Mouse (Mus musculus) layer of hippocampus, adult 2 months (tissue): ENCODE measurements around the gene Msh3. TPM values are rescaled to one million over a fixed set of nuclear protein-coding genes. Genes with fewer than 3 reads are reported as not detected.

Experiments
- DNase-seq, 2 experiments: peaks; one replicate each; pipeline ENCODE4 v3.0.0; 2022; ENCODE audit warnings: low spot score in 2 of 2
- H3K27ac ChIP-seq: fragments of 200-600 bp; 2 replicates; pipeline ENCODE4 v1.8.1; 2022
- H3K4me3 ChIP-seq: fragments of 200-600 bp; 2 replicates; pipeline ENCODE4 v1.8.1; 2022; ENCODE audit warnings: mild to moderate bottlenecking
- CTCF ChIP-seq: fragments of 200-600 bp; conservative IDR thresholded peaks from 2 replicates; pipeline ENCODE4 v1.8.1; 2022; ENCODE audit warnings: antibody characterized with exemption, mild to moderate bottlenecking, moderate library complexity
- total RNA-seq, 2 experiments: library from RNA; stranded (reverse); gene quantifications; 2 replicates each; pipeline ENCODE4 v1.2.3; 2021

Msh3 gene
- total RNA-seq, 2 experiments from 2014 or later: 24.6 to 27.8 TPM

DNA sequence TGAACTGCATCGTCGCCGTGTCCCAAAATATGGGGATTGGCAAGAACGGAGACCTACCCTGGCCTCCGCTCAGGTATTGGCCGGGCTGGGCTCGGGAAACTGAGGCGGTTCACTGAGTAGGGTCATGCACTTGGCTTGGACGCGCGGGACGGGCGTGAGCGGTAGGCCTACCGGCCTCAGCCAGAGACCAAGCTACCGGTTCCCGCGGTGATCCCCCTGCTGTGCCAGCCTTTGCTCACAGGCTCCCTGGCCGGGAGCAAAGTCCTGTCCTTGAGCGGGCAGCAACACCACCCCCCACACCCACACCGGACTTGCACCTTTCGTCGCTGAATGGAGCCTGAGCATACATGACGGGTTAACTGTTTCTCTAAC is 455 bp upstream of the Msh3 start:
- DNase-seq: no peak
- H3K4me3 ChIP-seq: peak overlapping the region; percentile 95
- TF ChIP-seq CTCF: no peak
- H3K27ac ChIP-seq: peak overlapping the region; percentile 29; the same call in 1 of the 2 replicates

DNA sequence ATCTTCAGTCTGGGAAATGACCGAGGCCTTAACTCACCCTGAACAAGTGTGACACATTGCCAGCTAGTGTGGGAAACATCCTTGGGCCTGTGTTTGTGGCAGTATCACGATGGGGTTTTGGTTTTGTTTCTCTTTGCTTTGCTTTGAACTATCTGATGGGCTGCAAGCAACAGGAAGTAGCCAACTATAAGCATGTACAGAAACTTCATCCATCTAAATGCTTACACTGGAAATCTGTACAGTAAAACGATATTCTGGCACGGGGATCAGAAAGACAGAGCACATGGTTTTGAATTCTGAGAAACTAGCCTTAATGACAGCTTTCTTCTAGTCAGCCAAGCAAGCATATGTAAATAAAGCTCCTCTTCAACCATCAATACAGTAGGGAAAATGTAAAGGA is 847 bp downstream of the Msh3 start:
- Histone ChIP-seq H3K4me3 (peak overlapping the region; percentile 95), H3K27ac (peak overlapping the region; percentile 96)
- DNase-seq: no peak
- TF ChIP-seq CTCF: no peak

- DNase-seq: no peak
- H3K4me3 ChIP-seq: no peak overlapping the region
- no peak for TF ChIP-seq CTCF
- no peak overlapping the region for H3K27ac ChIP-seq
Measured at GRCm38 (mm10) chr13:92351100-92351499, 3.7 kb downstream of the Msh3 start.

- no peak overlapping the region for H3K4me3 ChIP-seq
Measured at GRCm38 (mm10) chr13:92346338-92346737, 8.5 kb downstream of the Msh3 start.

DNA sequence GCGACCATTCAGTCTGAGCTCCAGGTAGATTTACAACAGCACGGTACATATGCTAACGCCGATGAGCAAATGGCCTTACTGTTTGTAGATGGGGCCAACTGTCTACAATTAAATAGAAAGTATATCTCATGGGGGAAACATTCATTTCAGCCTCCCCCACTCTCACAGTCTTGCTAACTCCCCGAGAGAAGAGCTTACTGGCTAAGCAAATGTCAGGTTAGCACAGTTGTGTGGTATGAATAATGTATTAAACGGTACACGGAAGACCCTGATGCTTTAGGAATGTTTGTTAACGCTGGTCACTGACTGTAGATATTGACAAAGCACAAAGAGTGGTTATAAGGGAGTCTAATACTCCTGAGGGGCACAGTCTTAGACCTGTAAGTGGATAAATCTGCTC is 10.8 kb downstream of the Msh3 start:
- TF ChIP-seq CTCF: no peak
- H3K27ac ChIP-seq: no peak overlapping the region
- DNase-seq: no peak
- no peak overlapping the region for H3K4me3 ChIP-seq

More at GRCm38 (mm10) chr13:92346338-92346737, 8.5 kb downstream of the Msh3 start:
- no peak for DNase-seq
- H3K27ac ChIP-seq: no peak overlapping the region
- no peak for TF ChIP-seq CTCF

GRCm38 (mm10) chr13:92339787-92340186 is 15.0 kb downstream of the Msh3 start:
- no peak for TF ChIP-seq CTCF
- no peak overlapping the region for H3K27ac ChIP-seq
- no peak overlapping the region for H3K4me3 ChIP-seq
- DNase-seq: no peak

DNA sequence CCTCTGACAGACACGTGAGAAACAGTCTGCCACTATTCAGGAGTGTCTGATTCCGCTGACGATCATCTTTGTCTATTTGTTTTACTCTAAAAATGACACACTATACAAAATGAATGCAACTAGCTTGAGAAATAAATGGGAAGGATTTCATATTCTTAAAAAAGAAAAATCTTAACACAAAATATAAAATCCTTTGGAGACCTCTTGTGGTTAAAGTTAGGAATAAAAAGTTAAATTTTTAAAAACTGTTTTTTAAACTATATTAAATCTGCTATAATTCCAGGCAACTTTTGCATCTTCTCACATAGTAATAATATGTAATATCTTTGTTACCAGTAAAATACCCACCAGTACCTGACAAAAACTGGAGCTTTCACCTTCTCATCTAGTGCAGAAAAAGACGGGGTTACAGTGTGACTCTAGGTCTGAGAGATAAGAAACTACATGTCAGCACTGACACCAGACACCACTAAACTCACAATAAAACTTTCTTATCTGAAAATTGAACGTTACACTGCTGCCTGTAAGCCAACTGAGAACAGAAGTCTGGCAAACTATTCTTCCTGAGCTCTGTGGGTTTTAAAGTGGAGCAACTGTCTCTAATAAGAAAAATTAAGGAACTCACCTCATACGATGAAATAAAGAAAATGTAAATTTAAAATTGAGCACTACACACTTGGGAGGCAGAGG is 16.9 kb downstream of the Msh3 start:
- TF ChIP-seq CTCF: peak; percentile 74
- DNase-seq: no peak
- no peak overlapping the region for H3K4me3 ChIP-seq
- H3K27ac ChIP-seq: no peak overlapping the region

DNA sequence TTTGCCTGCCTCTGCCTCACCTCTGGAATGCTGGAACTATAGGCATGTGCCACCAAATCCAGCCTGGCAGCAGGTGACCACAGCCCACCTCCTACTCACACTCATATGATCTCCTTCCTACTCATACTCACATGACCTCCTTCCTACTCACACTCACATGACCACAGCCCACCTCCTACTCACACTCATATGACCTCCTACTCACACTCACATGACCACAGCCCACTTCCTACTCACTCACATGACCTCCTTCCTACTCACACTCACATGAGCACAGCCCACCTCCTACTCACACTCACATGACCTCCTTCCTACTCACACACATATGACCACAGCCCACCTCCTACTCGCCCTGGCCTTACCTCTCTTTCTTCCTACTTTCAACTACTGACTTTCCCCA is 17.9 kb downstream of the Msh3 start:
- Histone ChIP-seq H3K4me3 (no peak overlapping the region), H3K27ac (no peak overlapping the region)
- TF ChIP-seq CTCF: no peak
- no peak for DNase-seq

DNA sequence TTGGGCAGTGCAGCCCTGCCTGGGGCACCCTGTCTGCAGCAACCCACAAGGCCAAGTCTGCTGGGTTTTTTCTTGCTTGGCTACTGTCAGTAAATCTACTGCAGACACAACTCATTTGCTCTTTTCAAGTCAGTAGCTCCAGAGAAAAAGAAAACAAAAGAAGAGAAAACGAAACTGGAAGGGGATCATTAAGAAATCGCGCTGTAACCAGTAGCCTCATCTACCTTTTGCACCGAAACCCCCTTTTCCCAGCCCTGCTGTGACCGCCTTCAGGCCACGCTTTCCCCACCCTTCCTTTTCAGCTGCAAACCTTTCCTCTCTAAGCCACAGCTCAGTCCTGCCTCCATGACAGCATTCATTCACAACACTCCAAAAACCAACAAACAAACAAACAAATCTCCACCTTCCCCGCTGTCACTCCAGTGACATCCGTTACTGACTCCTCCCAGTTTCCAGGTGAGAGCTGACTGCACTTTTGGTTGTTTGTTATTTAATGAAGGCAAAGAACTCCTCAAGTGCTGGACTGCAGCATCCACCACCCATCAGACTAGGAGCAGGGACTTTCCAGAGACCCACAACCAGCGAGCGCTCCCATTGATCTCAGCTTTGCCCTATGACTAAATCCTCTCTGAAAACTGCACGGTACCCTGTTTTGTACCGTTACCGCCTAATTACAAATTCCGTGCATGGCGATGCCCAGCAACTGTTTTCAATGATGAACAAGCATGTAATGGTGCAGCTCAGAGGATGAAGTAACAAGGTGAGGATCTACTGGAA is 22.5 kb downstream of the Msh3 start:
- no peak overlapping the region for H3K27ac ChIP-seq
- H3K4me3 ChIP-seq: no peak overlapping the region
- DNase-seq: no peak
- TF ChIP-seq CTCF: no peak

- TF ChIP-seq CTCF: no peak
- Histone ChIP-seq H3K4me3 (no peak overlapping the region), H3K27ac (no peak overlapping the region)
- DNase-seq: no peak
Measured at GRCm38 (mm10) chr13:92330621-92331020, 24.2 kb downstream of the Msh3 start.

GRCm38 (mm10) chr13:92328000-92328399 is 26.8 kb downstream of the Msh3 start:
- H3K27ac ChIP-seq: no peak overlapping the region
- TF ChIP-seq CTCF: no peak

DNA sequence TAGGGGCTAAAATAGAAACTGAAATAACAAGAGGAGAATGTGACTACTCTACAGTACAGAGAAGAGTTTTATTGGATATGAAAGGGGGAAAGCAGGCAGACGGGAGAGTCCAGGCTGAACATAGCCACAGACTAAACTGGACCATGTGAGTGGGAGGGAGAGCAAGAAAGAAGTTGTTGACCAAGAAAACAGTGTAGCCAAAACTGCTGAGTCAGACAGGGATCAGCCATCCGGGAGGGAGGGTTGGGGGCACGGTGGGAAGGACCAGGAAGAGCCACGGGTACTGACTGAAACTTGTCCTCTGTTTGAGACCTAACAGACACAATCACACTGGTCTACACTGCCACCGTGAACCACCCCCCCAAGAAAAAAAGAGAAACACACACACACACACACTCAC is 28.8 kb downstream of the Msh3 start:
- H3K27ac ChIP-seq: no peak overlapping the region
- TF ChIP-seq CTCF: no peak
- DNase-seq: no peak
- H3K4me3 ChIP-seq: no peak overlapping the region

More at GRCm38 (mm10) chr13:92328000-92328399, 26.8 kb downstream of the Msh3 start:
- no peak overlapping the region for H3K4me3 ChIP-seq
- no peak for DNase-seq

GRCm38 (mm10) chr13:92320770-92321169 is 34.0 kb downstream of the Msh3 start:
- DNase-seq: no peak
- TF ChIP-seq CTCF: no peak
- no peak overlapping the region for H3K4me3 ChIP-seq
- H3K27ac ChIP-seq: no peak overlapping the region

DNA sequence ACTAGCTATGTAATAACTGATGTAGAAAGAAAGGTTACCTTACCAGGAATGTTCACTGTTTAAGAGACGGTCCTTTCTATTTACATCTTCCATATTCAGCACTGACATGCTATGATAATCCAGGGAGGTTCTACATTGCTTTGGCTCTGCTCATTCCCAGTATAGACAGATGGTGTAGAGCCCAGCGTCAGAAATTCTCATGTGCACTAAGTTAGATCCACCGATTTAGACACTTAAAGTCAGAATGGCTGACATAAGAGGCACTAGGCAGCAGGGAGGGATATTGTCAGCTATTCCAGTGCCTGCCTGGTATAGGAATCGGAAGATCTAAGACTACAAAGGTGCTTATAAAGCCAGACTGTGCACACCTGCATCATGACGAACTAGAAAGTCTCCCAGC is 40.2 kb downstream of the Msh3 start:
- Histone ChIP-seq H3K27ac (no peak overlapping the region), H3K4me3 (no peak overlapping the region)
- DNase-seq: no peak
- TF ChIP-seq CTCF: no peak
